Mouse (Mus musculus): ENCODE data around the gene Apool.
"Not testable (repeated sequence)": the region's sequence is repeated elsewhere in the genome, so short reads cannot be mapped to it uniquely, and the experiment has no call there.

Gene Apool

GRCm38 (mm10) chrX:112310804-112311530, at the start of gene Apool:
Gene Apool, plus strand, starts transcription at chrX:112311334.
- DNase-seq (ENCODE audit: low read depth, low spot score), result peak; percentile 83

- no peak for DNase-seq (ENCODE audit: low read depth, low spot score)
These were observed 37.6 kb upstream of the Apool start for GRCm38 (mm10) chrX:112273550-112273949.

GRCm38 (mm10) chrX:112311531-112311887, 375 bp downstream of the Apool start:
- no peak for DNase-seq (ENCODE audit: low read depth, low spot score)

GRCm38 (mm10) chrX:112312094-112312493, 960 bp downstream of the Apool start:
- DNase-seq (ENCODE audit: low read depth, low spot score), result no peak

- DNase-seq (ENCODE audit: low read depth, low spot score), result no peak
These were observed 9.1 kb downstream of the Apool start for GRCm38 (mm10) chrX:112320273-112320672.

GRCm38 (mm10) chrX:112339486-112339885, 28.4 kb downstream of the Apool start:
- DNase-seq (ENCODE audit: low read depth, low spot score), result no peak

GRCm38 (mm10) chrX:112347467-112348394, 36.6 kb downstream of the Apool start:
- DNase-seq (ENCODE audit: low read depth, low spot score), result no peak

GRCm38 (mm10) chrX:112348395-112348791, 37.3 kb downstream of the Apool start:
- DNase-seq (ENCODE audit: low read depth, low spot score), result peak; percentile 21

- no peak for DNase-seq (ENCODE audit: low read depth, low spot score)
These were observed 57.3 kb downstream of the Apool start for GRCm38 (mm10) chrX:112368426-112368825.

- not testable (repeated sequence) for DNase-seq (ENCODE audit: low read depth, low spot score)
These were observed 59.7 kb downstream of the Apool start for GRCm38 (mm10) chrX:112370577-112371410.

- DNase-seq (ENCODE audit: low read depth, low spot score), result no peak
These were observed 95.5 kb downstream of the Apool start, which contains the start of gene Satl1 for GRCm38 (mm10) chrX:112406679-112407078. Gene Satl1, minus strand, starts transcription at chrX:112406779.

GRCm38 (mm10) chrX:112412309-112412708, 101.2 kb downstream of the Apool start:
- DNase-seq (ENCODE audit: low read depth, low spot score), result no peak

Data from retina, postnatal 7 days (tissue).